Mouse (Mus musculus): ENCODE measurements at regions not wholly inside any gene's neighbourhood (a gene's known extent, or its start where the extent isn't known, plus 50 kb on each side); places are given as distances from the start of the nearest gene placed in this dataset.

- no peak for ATAC-seq
- ChIA-PET CTCF (interaction anchor here (0.7 kb wide), 1 partner anchor 9 kb away, joined by 3 read pairs; no protein-coding TSS in a partner anchor), POLR2A (no interaction called here)
- DNase-seq (ENCODE audit: low read depth, low spot score): no peak
- in situ Hi-C loops (cut with MboI; ENCODE audit: low pct_unique_long_range_greater_than_20kb): no loop called here
- no peak for TF ChIP-seq CTCF (IDR thresholded peaks at IDR 0.05)
- H3K27me3 ChIP-seq: no peaks in the 10 kb centered on the region
Observed at GRCm38 (mm10) chr12:95054887-95055286, 637.1 kb upstream of the Flrt2 start.

GRCm38 (mm10) chr12:95056926-95057325 is 635.1 kb upstream of the Flrt2 start:
- H3K27me3 ChIP-seq: no peaks in the 10 kb centered on the region
- TF ChIP-seq CTCF (IDR thresholded peaks at IDR 0.05): no peak
- CTCF ChIA-PET: no interaction called here
- DNase-seq (ENCODE audit: low read depth, low spot score) (no peak), ATAC-seq (no peak)
- POLR2A ChIA-PET: no interaction called here
- in situ Hi-C loops (cut with MboI; ENCODE audit: low pct_unique_long_range_greater_than_20kb): no loop called here

GRCm38 (mm10) chr12:95059396-95059795 is 632.6 kb upstream of the Flrt2 start:
- ATAC-seq (no peak), DNase-seq (ENCODE audit: low read depth, low spot score) (no peak)
- ChIA-PET POLR2A (no interaction called here), CTCF (no interaction called here)
- in situ Hi-C loops (cut with MboI; ENCODE audit: low pct_unique_long_range_greater_than_20kb): no loop called here
- H3K27me3 ChIP-seq: no peaks in the 10 kb centered on the region
- no peak for TF ChIP-seq CTCF (IDR thresholded peaks at IDR 0.05)

GRCm38 (mm10) chr12:95072307-95072706 is 619.7 kb upstream of the Flrt2 start:
- ChIA-PET CTCF (no interaction called here), POLR2A (no interaction called here)
- DNase-seq (ENCODE audit: low read depth, low spot score) (no peak), ATAC-seq (no peak)
- in situ Hi-C loops (cut with MboI; ENCODE audit: low pct_unique_long_range_greater_than_20kb): no loop called here
- no peak for TF ChIP-seq CTCF (IDR thresholded peaks at IDR 0.05)
- H3K27me3 ChIP-seq: no peaks in the 10 kb centered on the region

GRCm38 (mm10) chr12:95119223-95119952 is 572.6 kb upstream of the Flrt2 start:
- no peak for TF ChIP-seq CTCF (IDR thresholded peaks at IDR 0.05)
- no peak for ATAC-seq
- CTCF ChIA-PET: no interaction called here
- POLR2A ChIA-PET: no interaction called here
- H3K27me3 ChIP-seq: peaks cover 9% of the 10 kb centered on the region
- in situ Hi-C loops (cut with MboI; ENCODE audit: low pct_unique_long_range_greater_than_20kb): no loop called here
- DNase-seq (ENCODE audit: low read depth, low spot score): no peak

- ChIA-PET POLR2A (no interaction called here), CTCF (interaction anchor here (1.1 kb wide), 1 partner anchor 9 kb away, joined by 3 read pairs; no protein-coding TSS in a partner anchor)
- no peaks in the 10 kb centered on the region for H3K27me3 ChIP-seq
- in situ Hi-C loops (cut with MboI; ENCODE audit: low pct_unique_long_range_greater_than_20kb): no loop called here
- no peak for ATAC-seq
- no peak for TF ChIP-seq CTCF (IDR thresholded peaks at IDR 0.05)
- no peak for DNase-seq (ENCODE audit: low read depth, low spot score)
Observed at GRCm38 (mm10) chr12:95132804-95133203, 559.2 kb upstream of the Flrt2 start.

GRCm38 (mm10) chr12:95133482-95133881 is 558.5 kb upstream of the Flrt2 start:
- no peaks in the 10 kb centered on the region for H3K27me3 ChIP-seq
- in situ Hi-C loops (cut with MboI; ENCODE audit: low pct_unique_long_range_greater_than_20kb): no loop called here
- no peak for DNase-seq (ENCODE audit: low read depth, low spot score)
- CTCF ChIA-PET: interaction anchor here (1.1 kb wide), 1 partner anchor 8 kb away, joined by 3 read pairs; no protein-coding TSS in a partner anchor
- no peak for ATAC-seq
- TF ChIP-seq CTCF (IDR thresholded peaks at IDR 0.05): no peak
- POLR2A ChIA-PET: no interaction called here

- ChIA-PET CTCF (no interaction called here), POLR2A (no interaction called here)
- DNase-seq (ENCODE audit: low read depth, low spot score): no peak
- TF ChIP-seq CTCF (IDR thresholded peaks at IDR 0.05): no peak
- no peaks in the 10 kb centered on the region for H3K27me3 ChIP-seq
- ATAC-seq: no peak
- in situ Hi-C loops (cut with MboI; ENCODE audit: low pct_unique_long_range_greater_than_20kb): no loop called here
Observed at GRCm38 (mm10) chr12:95138167-95138566, 553.9 kb upstream of the Flrt2 start.

- ChIA-PET POLR2A (no interaction called here), CTCF (no interaction called here)
- DNase-seq (ENCODE audit: low read depth, low spot score): no peak
- in situ Hi-C loops (cut with MboI; ENCODE audit: low pct_unique_long_range_greater_than_20kb): no loop called here
- ATAC-seq: no peak
- no peak for TF ChIP-seq CTCF (IDR thresholded peaks at IDR 0.05)
- no peaks in the 10 kb centered on the region for H3K27me3 ChIP-seq
Observed at GRCm38 (mm10) chr12:95171051-95171450, 521.0 kb upstream of the Flrt2 start.

- in situ Hi-C loops (cut with MboI; ENCODE audit: low pct_unique_long_range_greater_than_20kb): no loop called here
- H3K27me3 ChIP-seq: no peaks in the 10 kb centered on the region
- POLR2A ChIA-PET: no interaction called here
- no peak for TF ChIP-seq CTCF (IDR thresholded peaks at IDR 0.05)
- ATAC-seq: no peak
- CTCF ChIA-PET: no interaction called here
- DNase-seq (ENCODE audit: low read depth, low spot score): no peak
Observed at GRCm38 (mm10) chr12:95173810-95174402, 518.1 kb upstream of the Flrt2 start.

GRCm38 (mm10) chr12:95202486-95202885 is 489.5 kb upstream of the Flrt2 start:
- no peak for DNase-seq (ENCODE audit: low read depth, low spot score)
- H3K27me3 ChIP-seq: no peaks in the 10 kb centered on the region
- ATAC-seq: no peak
- in situ Hi-C loops (cut with MboI; ENCODE audit: low pct_unique_long_range_greater_than_20kb): no loop called here
- no peak for TF ChIP-seq CTCF (IDR thresholded peaks at IDR 0.05)
- ChIA-PET CTCF (no interaction called here), POLR2A (no interaction called here)

GRCm38 (mm10) chr12:95205081-95205480 is 486.9 kb upstream of the Flrt2 start:
- H3K27me3 ChIP-seq: no peaks in the 10 kb centered on the region
- in situ Hi-C loops (cut with MboI; ENCODE audit: low pct_unique_long_range_greater_than_20kb): no loop called here
- POLR2A ChIA-PET: no interaction called here
- DNase-seq (ENCODE audit: low read depth, low spot score) (no peak), ATAC-seq (no peak)
- CTCF ChIA-PET: no interaction called here
- TF ChIP-seq CTCF (IDR thresholded peaks at IDR 0.05): no peak

Data from Patski (cell line).